Mouse (Mus musculus) bone marrow macrophage, adult 2 months (primary cell): Measurements from ENCODE around the gene Megf8.

Source experiments
- CTCF ChIP-seq: IDR thresholded peaks from 2 replicates; pipeline ENCODE4 v1.5.1; 2012; ENCODE audit warnings: low read depth, mild to moderate bottlenecking, low read length, moderate library complexity
- POLR2A ChIP-seq: IDR thresholded peaks from 2 replicates; pipeline ENCODE4 v1.6.1; 2012; ENCODE audit warnings: mild to moderate bottlenecking, low read depth, low read length, borderline replicate concordance

DNA sequence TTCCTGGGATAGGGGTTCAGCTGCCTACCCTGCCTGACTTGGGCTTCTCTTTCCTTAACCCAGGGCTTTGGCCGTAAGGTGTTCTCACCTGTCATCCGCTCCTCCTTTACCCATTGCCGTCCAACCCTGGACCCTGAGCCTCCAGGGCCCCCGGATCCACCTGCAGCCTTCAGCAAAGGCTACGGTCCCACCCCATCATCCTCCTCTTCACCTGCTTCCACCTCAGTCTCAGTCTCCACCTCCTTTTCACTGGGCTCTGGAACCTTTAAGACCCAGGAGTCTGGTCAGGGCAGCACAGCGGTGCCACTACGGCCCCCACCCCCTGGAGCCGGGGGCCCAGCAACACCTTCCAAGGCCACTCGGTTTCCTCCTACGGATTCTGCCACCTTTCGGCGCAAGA lies 29.0 kb upstream of the Megf8 start:
- no peak for TF ChIP-seq CTCF
- TF ChIP-seq POLR2A: no peak
